Mouse (Mus musculus) lung, postnatal 0 days (tissue): ENCODE data around the gene Bcr.

ENCODE experiments used
- CTCF ChIP-seq: IDR thresholded peaks from 2 replicates; pipeline ENCODE4 v1.5.1; 2016; ENCODE audit warnings: antibody characterized with exemption, mild to moderate bottlenecking
- EP300 ChIP-seq: IDR thresholded peaks from 2 replicates; pipeline ENCODE4 v1.6.1; 2016; ENCODE audit warnings: antibody characterized with exemption, mild to moderate bottlenecking, control low read depth

- TF ChIP-seq CTCF (no peak), EP300 (no peak)
These were observed 137.4 kb downstream of the Bcr start for GRCm38 (mm10) chr10:75197817-75198216.
